Mouse (Mus musculus): Measurements from ENCODE around the gene Atp5g2. TPM values are rescaled to one million over a fixed set of nuclear protein-coding genes. Genes with fewer than 3 reads are reported as not detected.
"Not testable (repeated sequence)": the region's sequence is repeated elsewhere in the genome, so short reads cannot be mapped to it uniquely, and the experiment has no call there.

The Atp5g2 gene
- polyA plus RNA-seq, 1 experiment from 2014 or later, result 59.0 TPM

DNA sequence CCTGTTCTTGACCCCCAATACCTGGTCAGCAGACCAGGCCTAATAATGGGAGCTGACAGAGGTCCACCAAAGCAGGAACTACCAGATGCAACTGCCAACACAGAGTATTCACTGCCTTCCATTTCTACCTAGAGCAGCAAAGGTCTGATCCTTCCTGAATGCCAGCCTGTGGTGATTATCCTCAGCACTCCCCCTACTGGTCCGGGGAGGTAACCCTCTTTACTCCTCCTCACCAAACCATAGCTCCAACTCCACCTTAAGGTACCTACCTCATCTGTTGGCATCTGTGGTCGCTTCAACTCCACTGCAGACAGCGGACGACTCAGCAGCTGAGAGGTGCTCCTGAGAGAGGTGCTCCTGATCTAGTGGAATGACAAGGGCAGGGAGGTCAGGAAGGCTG is 6.7 kb downstream of the Atp5g2 start:
- H3K4me1 ChIP-seq, result peaks cover 16% of the 10 kb centered on the region
- WGBS, result 46% methylated on average over 4 of the region's 4 CpGs
- no peaks in the 10 kb centered on the region for H3K27me3 ChIP-seq
- H3K27ac ChIP-seq (replicated peaks), result no peak overlapping the region
- H3K9ac ChIP-seq, result no peak overlapping the region
- no peaks in the 10 kb centered on the region for H3K9me3 ChIP-seq (replicated peaks)
- H3K36me3 ChIP-seq, result peaks cover 64% of the 10 kb centered on the region
- H3K4me3 ChIP-seq (replicated peaks), result no peak overlapping the region
- no peak for ATAC-seq (ENCODE audit: insufficient number of reproducible peaks, low FRiP score, low TSS enrichment, low read depth)
- no peak overlapping the region for H3K4me2 ChIP-seq (replicated peaks)

DNA sequence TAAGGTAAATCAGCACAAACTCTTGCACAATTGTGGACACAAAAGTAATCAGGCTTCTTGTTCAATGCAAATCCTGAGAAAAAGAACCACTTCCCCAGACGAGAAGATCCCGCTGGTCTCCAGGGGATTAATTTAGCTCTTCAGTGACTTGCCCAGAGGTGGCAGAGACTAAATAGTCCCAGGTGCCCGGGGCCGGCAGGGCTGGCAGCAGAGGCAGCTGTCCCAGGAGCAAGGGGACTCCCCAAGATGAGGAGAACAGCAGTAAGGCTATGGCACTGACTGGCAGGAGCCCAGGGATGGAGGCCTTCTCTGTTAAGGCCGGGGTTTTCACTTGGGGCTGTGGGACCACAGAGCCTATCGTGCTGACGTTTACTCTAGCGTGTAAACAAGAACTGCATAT is 8.3 kb downstream of the Atp5g2 start:
- Histone ChIP-seq H3K27ac (replicated peaks) (no peak overlapping the region), H3K9ac (no peak overlapping the region)
- WGBS, result 75% methylated on average over 8 of the region's 8 CpGs

DNA sequence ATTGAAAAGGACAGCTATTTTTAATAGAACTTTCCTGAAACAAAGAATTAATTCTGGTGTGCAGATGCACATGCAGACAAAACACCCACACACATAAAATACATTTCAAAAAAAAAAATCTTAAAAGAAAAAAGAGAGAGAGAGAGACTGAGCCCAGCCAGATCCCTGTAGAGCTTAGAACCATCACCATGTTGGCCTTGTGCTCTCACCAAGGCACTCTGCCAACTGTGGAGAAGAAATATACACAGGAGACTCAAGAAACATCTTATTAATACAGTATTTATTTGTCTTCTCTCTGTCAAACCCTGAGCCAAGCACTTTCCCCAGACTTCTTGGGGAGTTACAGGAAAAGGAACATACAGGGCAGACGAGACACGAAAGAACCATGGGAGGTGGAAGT is 9.6 kb downstream of the Atp5g2 start:
- H3K27me3 ChIP-seq; ATAC-seq (ENCODE audit: insufficient number of reproducible peaks, low FRiP score, low TSS enrichment, low read depth); H3K4me3 ChIP-seq (replicated peaks); H3K4me2 ChIP-seq (replicated peaks); H3K9ac ChIP-seq; H3K4me1 ChIP-seq; H3K27ac ChIP-seq (replicated peaks); H3K9me3 ChIP-seq (replicated peaks): not testable (repeated sequence)
- peaks cover 65% of the 10 kb centered on the region for H3K36me3 ChIP-seq
- no CpG with 5 or more reads among the region's 2 CpGs for WGBS

More for the DNA sequence above, 8.3 kb downstream of the Atp5g2 start:
- 0 out of 2 replicates have a peak, but pooled peaks have one; percentile 10 for ATAC-seq (ENCODE audit: insufficient number of reproducible peaks, low FRiP score, low TSS enrichment, low read depth)
- Histone ChIP-seq H3K36me3 (peaks cover 70% of the 10 kb centered on the region), H3K4me2 (replicated peaks) (no peak overlapping the region), H3K4me3 (replicated peaks) (no peak overlapping the region), H3K4me1 (0 out of 2 replicates have a peak, but pooled peaks cover 2% of the 10 kb centered on the region), H3K27me3 (no peaks in the 10 kb centered on the region), H3K9me3 (replicated peaks) (no peaks in the 10 kb centered on the region)

DNA sequence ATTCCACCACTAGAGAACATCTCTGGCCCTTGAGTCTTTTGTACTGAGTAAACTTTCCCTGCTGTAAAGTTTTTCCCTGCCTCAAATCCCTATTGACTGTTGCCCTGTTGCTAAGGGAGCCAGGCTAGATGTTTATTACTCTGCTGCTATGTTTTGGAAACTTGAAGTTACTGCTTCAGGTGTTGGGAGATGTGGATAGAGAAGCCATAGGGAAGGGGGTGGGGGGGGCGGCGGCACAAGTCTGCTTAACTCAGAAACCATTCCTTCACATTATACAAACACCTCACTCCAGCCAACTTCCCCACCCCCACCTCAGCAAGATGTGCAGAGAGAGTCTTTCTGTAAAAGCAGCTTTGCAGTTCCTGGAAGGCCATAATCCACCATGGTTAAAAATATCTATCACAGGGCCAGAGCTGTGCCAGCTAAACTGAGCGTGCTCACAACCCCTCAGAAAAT is 14.2 kb downstream of the Atp5g2 start:
- H3K9ac ChIP-seq, result no peak overlapping the region
- no peaks in the 10 kb centered on the region for H3K27me3 ChIP-seq
- peaks cover 23% of the 10 kb centered on the region for H3K36me3 ChIP-seq
- no peak overlapping the region for H3K4me2 ChIP-seq (replicated peaks)
- no peaks in the 10 kb centered on the region for H3K9me3 ChIP-seq (replicated peaks)
- 65% methylated on average over 3 of the region's 3 CpGs for WGBS
- peaks cover 24% of the 10 kb centered on the region for H3K4me1 ChIP-seq
- no peak overlapping the region for H3K4me3 ChIP-seq (replicated peaks)
- no peak for ATAC-seq (ENCODE audit: insufficient number of reproducible peaks, low FRiP score, low TSS enrichment, low read depth)
- H3K27ac ChIP-seq (replicated peaks), result peak overlapping the region; percentile 93

DNA sequence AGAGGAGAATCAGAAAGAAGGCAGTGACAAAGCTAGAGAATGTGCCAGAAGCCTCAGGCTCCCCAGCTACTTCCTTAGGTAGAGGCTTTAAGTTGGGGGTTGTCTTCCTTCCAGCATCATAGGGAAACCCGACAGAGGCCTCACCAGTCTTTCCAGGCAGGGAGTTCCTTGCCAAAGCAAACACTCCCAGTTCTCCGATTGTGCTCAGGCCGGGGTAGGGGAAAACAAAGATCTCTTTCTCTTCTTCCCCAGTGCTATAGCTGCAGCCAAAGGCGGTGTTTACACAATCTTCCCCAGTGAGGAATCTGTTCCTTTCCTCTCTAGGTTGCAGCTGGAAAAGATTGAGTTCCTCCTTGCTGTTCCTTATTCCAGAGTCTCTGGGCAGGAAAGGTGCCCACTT is 15.5 kb downstream of the Atp5g2 start:
- peaks cover 24% of the 10 kb centered on the region for H3K4me1 ChIP-seq
- peak overlapping the region; percentile 93 for H3K27ac ChIP-seq (replicated peaks)
- no peaks in the 10 kb centered on the region for H3K9me3 ChIP-seq (replicated peaks)
- peaks cover 12% of the 10 kb centered on the region for H3K36me3 ChIP-seq
- H3K4me2 ChIP-seq (replicated peaks), result no peak overlapping the region
- peak; percentile 89 for ATAC-seq (ENCODE audit: insufficient number of reproducible peaks, low FRiP score, low TSS enrichment, low read depth)
- no peak overlapping the region for H3K9ac ChIP-seq
- no peaks in the 10 kb centered on the region for H3K27me3 ChIP-seq
- H3K4me3 ChIP-seq (replicated peaks), result no peak overlapping the region
- 10% methylated on average over 4 of the region's 4 CpGs for WGBS

DNA sequence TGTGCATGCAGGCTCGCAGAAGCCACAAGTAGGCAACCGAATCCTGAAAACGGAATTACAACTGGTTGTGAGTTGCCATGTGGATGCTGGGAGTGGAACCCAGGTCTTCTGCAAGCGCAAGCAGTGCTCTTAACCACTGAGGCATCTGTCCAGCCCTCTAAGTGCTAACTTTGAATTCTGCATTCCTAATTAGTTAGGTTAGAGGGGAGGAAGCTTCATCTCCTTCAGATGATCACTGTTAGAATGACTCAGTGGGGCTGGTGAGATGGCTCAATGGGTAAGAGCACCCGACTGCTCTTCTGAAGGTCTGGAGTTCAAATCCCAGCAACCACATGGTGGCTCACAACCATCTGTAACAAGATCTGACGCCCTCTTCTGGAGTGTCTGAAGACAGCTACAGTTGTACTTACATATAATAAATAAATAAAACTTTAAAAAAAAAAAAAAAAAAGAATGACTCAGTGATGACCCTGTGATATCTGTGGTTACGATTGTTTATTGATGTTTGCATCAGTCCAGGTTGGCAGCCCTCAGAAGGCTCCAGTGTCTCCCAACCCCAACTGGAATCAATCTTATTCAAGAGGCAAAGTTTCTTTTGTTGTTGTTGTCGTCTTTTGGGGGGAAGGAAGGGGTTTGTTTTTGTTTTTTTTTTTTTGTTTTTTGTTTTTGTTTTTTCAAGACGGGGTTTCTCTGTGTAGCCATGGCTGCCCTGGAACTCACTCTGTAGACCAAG is 20.1 kb downstream of the Atp5g2 start:
- H3K9me3 ChIP-seq (replicated peaks); H3K4me3 ChIP-seq (replicated peaks); H3K27me3 ChIP-seq; H3K4me2 ChIP-seq (replicated peaks); H3K36me3 ChIP-seq; H3K9ac ChIP-seq; ATAC-seq (ENCODE audit: insufficient number of reproducible peaks, low FRiP score, low TSS enrichment, low read depth); H3K27ac ChIP-seq (replicated peaks): not testable (repeated sequence)
- WGBS, result 78% methylated on average over 9 of the region's 9 CpGs
- peaks cover 13% of the 10 kb centered on the region for H3K4me1 ChIP-seq

DNA sequence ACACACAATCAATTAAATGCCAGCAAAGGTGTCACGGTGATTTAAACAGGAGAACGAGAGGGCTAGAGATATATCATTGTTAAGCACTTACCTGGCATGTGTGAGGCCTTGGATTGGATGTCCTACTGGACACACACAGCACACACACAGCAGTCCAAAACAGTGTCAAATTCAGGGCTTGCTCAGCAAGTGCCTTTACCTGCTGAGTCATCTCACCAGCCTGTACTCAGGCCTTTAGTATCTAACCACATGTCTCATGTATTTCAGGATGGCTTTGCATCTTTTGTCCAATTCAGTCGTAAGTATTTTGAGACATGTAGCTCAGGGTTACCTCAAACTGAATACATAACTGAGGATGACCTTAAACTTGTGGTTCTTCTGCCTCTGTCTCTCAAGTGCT is 21.0 kb downstream of the Atp5g2 start:
- Histone ChIP-seq H3K36me3 (no peaks in the 10 kb centered on the region), H3K27ac (replicated peaks) (no peak overlapping the region), H3K27me3 (no peaks in the 10 kb centered on the region), H3K4me2 (replicated peaks) (no peak overlapping the region), H3K9ac (no peak overlapping the region), H3K4me1 (peaks cover 4% of the 10 kb centered on the region), H3K4me3 (replicated peaks) (no peak overlapping the region), H3K9me3 (replicated peaks) (no peaks in the 10 kb centered on the region)
- WGBS, result 73% methylated on average over 3 of the region's 3 CpGs
- ATAC-seq (ENCODE audit: insufficient number of reproducible peaks, low FRiP score, low TSS enrichment, low read depth), result no peak

DNA sequence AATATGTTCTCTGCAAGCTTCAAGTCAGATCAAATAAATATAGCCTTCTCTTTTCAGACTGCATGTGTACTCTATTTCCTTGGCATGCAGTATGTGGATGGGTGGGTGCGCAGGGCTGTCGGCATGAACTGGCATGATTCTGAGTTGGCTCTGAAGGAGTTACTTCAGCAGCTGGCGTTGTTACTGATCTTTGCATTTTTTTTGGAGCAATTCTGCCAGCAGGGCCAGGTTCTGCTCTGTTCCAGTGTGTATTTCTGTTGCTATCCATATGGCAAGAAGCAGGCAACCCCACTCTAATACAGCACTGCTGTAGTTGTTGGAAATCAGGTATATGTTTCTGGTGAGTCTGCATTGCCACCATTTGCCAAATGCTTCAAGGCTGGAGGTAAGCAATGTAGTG is 36.3 kb downstream of the Atp5g2 start:
- no peak overlapping the region for H3K4me2 ChIP-seq (replicated peaks)
- H3K27me3 ChIP-seq, result no peaks in the 10 kb centered on the region
- peak overlapping the region; percentile 44 for H3K27ac ChIP-seq (replicated peaks)
- no peaks in the 10 kb centered on the region for H3K9me3 ChIP-seq (replicated peaks)
- H3K36me3 ChIP-seq, result no peaks in the 10 kb centered on the region
- no peak overlapping the region for H3K4me3 ChIP-seq (replicated peaks)
- H3K4me1 ChIP-seq, result peaks cover 9% of the 10 kb centered on the region
- WGBS, result 48% methylated on average over 3 of the region's 3 CpGs
- H3K9ac ChIP-seq, result no peak overlapping the region
- 0 out of 2 replicates have a peak, but pooled peaks have one; percentile 43 for ATAC-seq (ENCODE audit: insufficient number of reproducible peaks, low FRiP score, low TSS enrichment, low read depth)

DNA sequence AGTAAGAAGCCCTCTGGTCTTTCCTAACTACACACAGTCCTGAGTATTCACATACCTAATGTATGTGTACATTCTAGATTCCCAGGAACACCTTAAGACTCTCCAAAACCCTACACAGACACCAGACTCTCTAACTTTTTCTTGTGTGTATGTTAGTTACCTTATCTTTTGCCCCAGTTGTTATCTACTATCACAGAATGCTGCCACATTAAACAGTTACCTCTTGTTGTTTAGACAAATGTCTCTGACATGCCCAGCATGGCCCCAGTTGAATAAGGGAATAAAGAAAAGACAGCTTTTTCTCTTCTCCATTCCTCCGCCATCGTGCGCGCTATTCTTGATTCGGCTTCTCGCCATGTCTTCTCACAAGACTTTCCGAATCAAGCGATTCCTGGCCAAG is 37.5 kb downstream of the Atp5g2 start:
- Histone ChIP-seq H3K9me3 (replicated peaks) (no peaks in the 10 kb centered on the region), H3K9ac (no peak overlapping the region), H3K27me3 (no peaks in the 10 kb centered on the region), H3K4me1 (peaks cover 9% of the 10 kb centered on the region), H3K4me2 (replicated peaks) (no peak overlapping the region), H3K27ac (replicated peaks) (no peak overlapping the region), H3K36me3 (no peaks in the 10 kb centered on the region), H3K4me3 (replicated peaks) (no peak overlapping the region)
- 92% methylated on average over 8 of the region's 8 CpGs for WGBS
- ATAC-seq (ENCODE audit: insufficient number of reproducible peaks, low FRiP score, low TSS enrichment, low read depth), result no peak

DNA sequence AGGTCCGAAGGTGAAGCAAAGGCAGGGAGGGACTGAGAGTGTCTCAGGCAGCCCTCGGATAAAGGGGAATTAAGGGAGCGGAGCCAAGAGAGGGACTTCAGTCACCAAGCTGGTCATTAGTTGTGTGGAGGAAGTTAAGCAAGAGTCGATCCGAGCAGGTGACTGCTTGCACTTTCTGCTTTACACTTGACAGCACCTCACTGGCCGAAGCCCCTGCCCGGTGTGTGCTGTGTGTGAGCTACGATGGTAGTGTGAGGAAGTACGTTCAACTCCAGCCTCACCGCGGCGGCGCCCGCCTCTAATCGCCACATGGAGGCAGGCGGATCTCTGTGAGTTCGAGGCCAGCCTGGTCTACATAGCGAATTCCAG is 46.5 kb downstream of the Atp5g2 start:
- H3K9me3 ChIP-seq (replicated peaks), result no peaks in the 10 kb centered on the region
- no peaks in the 10 kb centered on the region for H3K36me3 ChIP-seq
- H3K4me2 ChIP-seq (replicated peaks), result peak overlapping the region; percentile 85
- peaks cover 21% of the 10 kb centered on the region for H3K4me1 ChIP-seq
- no peaks in the 10 kb centered on the region for H3K27me3 ChIP-seq
- under 1% methylated on average over 18 of the region's 18 CpGs for WGBS
- peak overlapping the region; percentile 79 for H3K9ac ChIP-seq
- H3K27ac ChIP-seq (replicated peaks), result peak overlapping the region; percentile 100
- peak overlapping the region; percentile 78 for H3K4me3 ChIP-seq (replicated peaks)
- ATAC-seq (ENCODE audit: insufficient number of reproducible peaks, low FRiP score, low TSS enrichment, low read depth), result peak; percentile 0; the same call in 1 of the 2 replicates

DNA sequence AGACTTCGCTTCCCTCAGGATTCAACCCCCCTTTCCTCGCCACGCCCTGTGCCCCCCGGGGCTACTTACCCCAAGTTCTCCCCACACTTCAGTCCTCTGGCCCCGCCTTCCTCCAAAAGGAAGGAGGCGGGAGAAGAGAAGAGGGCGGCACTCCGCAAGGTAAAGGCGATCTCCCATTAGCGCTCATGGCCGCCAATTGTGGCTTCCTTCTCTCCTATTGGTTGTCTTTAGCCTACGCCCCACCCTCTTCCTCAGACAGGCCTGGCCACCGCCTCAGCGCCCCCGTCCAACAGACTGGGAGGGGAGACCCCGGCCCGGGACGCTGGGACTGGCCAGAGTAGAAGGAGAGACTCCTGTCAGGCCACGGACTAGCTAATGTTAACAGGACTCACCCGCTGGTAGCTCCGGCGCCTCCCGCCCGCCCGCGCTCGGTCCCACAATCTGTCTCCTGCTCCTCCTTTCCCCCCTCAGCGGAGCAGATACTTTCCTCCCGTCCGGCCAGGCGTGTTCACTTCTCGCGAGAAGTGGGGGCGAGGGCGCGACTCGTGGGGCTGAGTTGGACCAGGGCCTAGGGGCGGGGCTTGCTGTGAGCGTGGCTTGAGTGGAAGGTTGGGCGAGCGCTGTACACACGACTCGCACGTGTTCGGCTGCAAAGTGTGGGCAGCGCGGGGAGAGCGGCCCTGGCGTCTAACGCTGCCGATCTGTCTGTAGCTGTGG is 47.0 kb downstream of the Atp5g2 start, which contains the start of the genes Gm28047 and Atf7:
TSS of gene Gm28047 (minus strand) at position 98 of the 717 bp plus-strand sequence.
TSS of gene Atf7 (minus strand) at position 495 of the 717 bp plus-strand sequence.
- peak within 1 kb of the TSS; percentile 79 for H3K9ac ChIP-seq
- peak within 1 kb of the TSS; percentile 78 for H3K4me3 ChIP-seq (replicated peaks)
- no peaks in the 10 kb centered on the region for H3K27me3 ChIP-seq
- peaks cover 21% of the 10 kb centered on the region for H3K4me1 ChIP-seq
- under 1% methylated on average over 50 of the region's 51 CpGs for WGBS
- peak; percentile 99 for ATAC-seq (ENCODE audit: insufficient number of reproducible peaks, low FRiP score, low TSS enrichment, low read depth)
- no peaks in the 10 kb centered on the region for H3K9me3 ChIP-seq (replicated peaks)
- H3K36me3 ChIP-seq, result no peaks in the 10 kb centered on the region
- peak within 1 kb of the TSS; percentile 100 for H3K27ac ChIP-seq (replicated peaks)
- peak within 1 kb of the TSS; percentile 85 for H3K4me2 ChIP-seq (replicated peaks)

All from embryonic facial prominence, embryonic 15.5 days (tissue).